Mouse (Mus musculus) frontal cortex, postnatal 10 days (tissue): ENCODE measurements around the gene Gm4707.
A peak's percentile ranks its signal among the peaks of the same experiment; 100 is the strongest.
"Not testable (repeated sequence)": the region's sequence is repeated elsewhere in the genome, so short reads cannot be mapped to it uniquely, and the experiment has no call there.

Experiments
- DNase-seq, 2 experiments: peaks; one replicate each; pipeline ENCODE4 v3.0.0; 2022; ENCODE audit warnings: low spot score in 2 of 2, mixed read lengths in 1 of 2

Gene Gm4707

GRCm38 (mm10) chr17:71459818-71460217, at the start of gene Gm4707:
TSS of gene Gm4707 (minus strand) at chr17:71459918.
- no peak for DNase-seq

- no peak for DNase-seq
Measured at GRCm38 (mm10) chr17:71506832-71507231, 47.1 kb upstream of the Gm4707 start.

GRCm38 (mm10) chr17:71495784-71496183, 36.1 kb upstream of the Gm4707 start:
- DNase-seq, result no peak

- no peak for DNase-seq
Measured at GRCm38 (mm10) chr17:71491332-71491686, 31.6 kb upstream of the Gm4707 start.

GRCm38 (mm10) chr17:71490666-71491331, 31.1 kb upstream of the Gm4707 start:
- no peak for DNase-seq

GRCm38 (mm10) chr17:71489703-71490461, 30.2 kb upstream of the Gm4707 start:
- no peak for DNase-seq

GRCm38 (mm10) chr17:71486231-71486851, 26.6 kb upstream of the Gm4707 start:
- no peak for DNase-seq

- DNase-seq, result no peak
Measured at GRCm38 (mm10) chr17:71485791-71486230, 26.1 kb upstream of the Gm4707 start.

GRCm38 (mm10) chr17:71484711-71485110, 25.0 kb upstream of the Gm4707 start:
- DNase-seq, result no peak

GRCm38 (mm10) chr17:71483418-71484060, 23.8 kb upstream of the Gm4707 start:
- no peak for DNase-seq

- DNase-seq, result no peak
Measured at GRCm38 (mm10) chr17:71479381-71479901, 19.7 kb upstream of the Gm4707 start.

GRCm38 (mm10) chr17:71477481-71477880, 17.8 kb upstream of the Gm4707 start:
- DNase-seq, result no peak

- no peak for DNase-seq
Measured at GRCm38 (mm10) chr17:71476346-71477020, 16.8 kb upstream of the Gm4707 start.

GRCm38 (mm10) chr17:71475705-71476089, 16.0 kb upstream of the Gm4707 start:
- DNase-seq, result peak; percentile 50 to 72

- DNase-seq, result peak; percentile 88 to 93
Measured at GRCm38 (mm10) chr17:71474762-71475704, 15.3 kb upstream of the Gm4707 start, which contains the start of gene Smchd1. TSS of gene Smchd1 (minus strand) at chr17:71475343.

- no peak for DNase-seq
Measured at GRCm38 (mm10) chr17:71474128-71474527, 14.4 kb upstream of the Gm4707 start.

- no peak for DNase-seq
Measured at GRCm38 (mm10) chr17:71471261-71471660, 11.5 kb upstream of the Gm4707 start.

GRCm38 (mm10) chr17:71460312-71460711, 594 bp upstream of the Gm4707 start:
- DNase-seq, result no peak

- DNase-seq, result not testable (repeated sequence)
Measured at GRCm38 (mm10) chr17:71457361-71457760, 2.4 kb downstream of the Gm4707 start.

GRCm38 (mm10) chr17:71445191-71445590, 14.5 kb downstream of the Gm4707 start:
- DNase-seq, result no peak
